Mouse (Mus musculus) C2C12 (cell line): ENCODE measurements around the gene Fbxo10.

ENCODE experiments used
- CTCF ChIP-seq: IDR thresholded peaks from one replicate; pipeline ENCODE4 v1.5.1; 2011; ENCODE audit not compliant: control insufficient read depth, insufficient read depth, insufficient read length
- USF1 ChIP-seq: IDR thresholded peaks from one replicate; pipeline ENCODE4 v1.6.1; 2011; ENCODE audit warnings: low read depth, mild to moderate bottlenecking, control low read depth, moderate library complexity

- TF ChIP-seq CTCF (no peak), USF1 (no peak)
Measured at GRCm38 (mm10) chr4:45067742-45068141, 16.7 kb downstream of the Fbxo10 start.
